Mouse (Mus musculus) limb, embryonic 12.5 days (tissue): Measurements from ENCODE around the gene Cdc42. TPM values are rescaled to one million over a fixed set of nuclear protein-coding genes. Genes with fewer than 3 reads are reported as not detected.

Source experiments
- ATAC-seq: fragments of 200-750 bp; cut with Nextera tagmentation; 2 replicates; pipeline ENCODE4 v1.8.0; 2017; ENCODE audit warnings: low read depth, moderate TSS enrichment; ENCODE audit not compliant: insufficient number of reproducible peaks, insufficient read depth, low FRiP score, low TSS enrichment
- H3K27ac ChIP-seq: fragments of 300-500 bp; sonication (generic); 2 replicates; pipeline ENCODE4 v1.5.1; 2016; ENCODE audit warnings: mild to moderate bottlenecking, moderate library complexity
- H3K27me3 ChIP-seq: fragments of 300-500 bp; sonication (generic); 2 replicates; pipeline ENCODE4 v1.6.1; 2016; ENCODE audit warnings: mild to moderate bottlenecking, moderate library complexity
- H3K36me3 ChIP-seq: fragments of 300-500 bp; sonication (generic); 2 replicates; pipeline ENCODE4 v1.6.1; 2016; ENCODE audit warnings: mild to moderate bottlenecking, moderate library complexity
- H3K4me1 ChIP-seq: fragments of 300-500 bp; sonication (generic); replicated peaks from 2 replicates; pipeline ENCODE4 v1.6.1; 2016
- H3K4me2 ChIP-seq: fragments of 300-500 bp; sonication (generic); 2 replicates; pipeline ENCODE4 v1.6.1; 2016; ENCODE audit warnings: mild to moderate bottlenecking, moderate library complexity
- H3K4me3 ChIP-seq: fragments of 300-500 bp; sonication (generic); replicated peaks from 2 replicates; pipeline ENCODE4 v1.5.1; 2016; ENCODE audit warnings: mild to moderate bottlenecking
- H3K9ac ChIP-seq: fragments of 300-500 bp; sonication (generic); replicated peaks from 2 replicates; pipeline ENCODE4 v1.6.1; 2016; ENCODE audit warnings: mild to moderate bottlenecking, moderate library complexity
- H3K9me3 ChIP-seq: fragments of 300-500 bp; sonication (generic); 2 replicates; pipeline ENCODE4 v1.6.1; 2016; ENCODE audit warnings: mild to moderate bottlenecking, moderate library complexity
- WGBS: fragments of 180-500 bp; shearing (Covaris S2); methylation state at CpG from one replicate; pipeline ENCODE4 v1.1.7; 2016; 5-methylcytosine and 5-hydroxymethylcytosine counted together
- polyA plus RNA-seq: library from polyadenylated mRNA; unstranded; fragments of >200 nt; fragmentation: Nextera tagmentation; extraction: Ambion mirVana; gene quantifications from 2 replicates; pipeline ENCODE4 v1.2.1, GENCODE M21; 2016

Gene Cdc42
- polyA plus RNA-seq, 1 experiment from 2014 or later, result 589 TPM

DNA sequence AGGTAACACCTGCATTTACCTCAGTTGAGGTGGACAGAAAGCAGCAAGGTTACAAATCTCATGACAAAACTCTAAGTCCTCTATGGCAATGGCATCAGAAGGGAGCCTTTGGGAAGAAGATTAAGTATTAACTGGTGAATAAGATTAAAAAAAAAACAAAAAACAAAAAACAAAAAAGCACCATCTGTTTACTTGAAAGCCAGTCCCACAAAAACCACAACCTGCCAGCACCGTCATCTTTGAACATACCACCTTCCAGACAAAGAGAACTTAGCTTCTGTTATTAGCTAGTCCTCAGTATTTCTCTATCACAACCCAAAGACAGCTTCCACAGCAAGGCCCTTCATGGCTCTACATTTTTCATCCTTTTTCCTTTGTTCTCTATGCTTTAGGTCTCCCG, 12.4 kb downstream of the Cdc42 start:
- ATAC-seq, result no peak
- Histone ChIP-seq H3K36me3 (peaks cover 29% of the 10 kb centered on the region; the same call in 1 of the 2 replicates), H3K4me1 (no peaks in the 10 kb centered on the region), H3K9ac (no peak overlapping the region), H3K4me2 (no peak overlapping the region), H3K27ac (no peak overlapping the region), H3K9me3 (no peaks in the 10 kb centered on the region), H3K27me3 (no peaks in the 10 kb centered on the region), H3K4me3 (no peak overlapping the region)
- WGBS, result 87% methylated on average over 2 of the region's 2 CpGs

DNA sequence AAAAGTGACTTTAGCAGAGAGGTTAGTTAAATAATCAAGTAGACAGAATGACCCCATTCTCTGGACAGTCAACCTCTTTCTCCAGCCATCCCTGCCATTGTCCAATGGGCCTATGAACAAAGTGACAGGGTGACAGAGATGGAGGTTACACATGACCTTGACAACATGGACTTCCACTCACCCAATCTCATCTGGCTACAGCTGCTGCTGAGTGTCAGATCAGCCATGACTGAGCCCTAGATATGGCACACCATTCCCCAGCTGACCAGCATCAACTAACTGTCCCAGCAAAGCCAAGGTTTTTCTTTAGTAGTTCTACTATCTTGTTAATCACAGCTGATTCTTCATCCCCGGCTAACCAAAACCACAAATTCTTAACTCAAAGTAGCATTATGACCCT, 14.7 kb downstream of the Cdc42 start:
- WGBS, result 95% methylated on average over 1 of the region's 1 CpGs
- Histone ChIP-seq H3K27ac (no peak overlapping the region), H3K36me3 (peaks cover 29% of the 10 kb centered on the region; the same call in 1 of the 2 replicates)

DNA sequence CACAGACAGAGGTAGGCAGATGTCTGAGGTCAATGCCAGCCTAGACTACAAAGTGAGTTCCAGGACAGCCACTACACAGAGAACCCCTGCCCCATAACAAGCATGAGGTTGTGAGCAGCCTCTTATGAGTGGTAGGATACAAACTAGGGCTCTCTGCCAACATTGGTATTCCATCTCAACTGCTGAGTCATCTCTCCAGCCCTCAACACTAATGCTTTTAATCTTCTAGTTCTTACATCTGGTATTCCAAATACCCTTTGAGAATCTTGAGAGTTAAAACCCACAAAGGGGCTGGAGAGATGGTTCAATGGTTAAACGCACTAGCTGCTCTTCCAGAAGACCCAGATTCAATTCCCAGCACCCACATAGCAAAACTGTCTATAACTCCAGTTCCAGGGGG, 18.1 kb downstream of the Cdc42 start:
- no peak overlapping the region for H3K4me3 ChIP-seq
- no peak for ATAC-seq
- H3K9me3 ChIP-seq, result no peaks in the 10 kb centered on the region
- H3K27ac ChIP-seq, result no peak overlapping the region
- H3K9ac ChIP-seq, result no peak overlapping the region
- 86% methylated on average over 1 of the region's 1 CpGs for WGBS
- H3K36me3 ChIP-seq, result peaks cover 19% of the 10 kb centered on the region
- peaks cover 14% of the 10 kb centered on the region for H3K4me1 ChIP-seq
- H3K27me3 ChIP-seq, result no peaks in the 10 kb centered on the region
- no peak overlapping the region for H3K4me2 ChIP-seq

More for the DNA sequence above, 14.7 kb downstream of the Cdc42 start:
- Histone ChIP-seq H3K4me1 (peaks cover 14% of the 10 kb centered on the region), H3K4me3 (no peak overlapping the region), H3K4me2 (no peak overlapping the region), H3K9ac (no peak overlapping the region), H3K9me3 (no peaks in the 10 kb centered on the region), H3K27me3 (no peaks in the 10 kb centered on the region)
- no peak for ATAC-seq

DNA sequence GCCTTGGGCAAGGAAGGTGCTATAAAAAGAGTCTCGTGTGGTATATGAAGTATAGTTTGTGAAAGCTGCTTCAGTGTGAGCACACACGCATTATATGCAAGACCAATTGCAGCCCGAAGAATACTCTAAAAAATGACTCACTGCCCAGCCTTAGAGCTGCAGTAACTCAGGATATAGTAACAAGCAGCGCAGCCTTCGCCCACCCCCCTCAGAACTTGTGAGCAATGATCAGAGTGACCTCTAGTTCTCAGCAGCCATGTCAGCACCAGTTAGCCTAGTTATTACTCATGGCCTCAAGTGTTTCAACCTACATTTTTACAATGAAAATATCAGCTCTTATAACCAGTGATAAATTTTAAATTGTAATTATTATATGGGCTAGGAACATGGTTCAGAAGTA, 21.1 kb downstream of the Cdc42 start:
- peaks cover 45% of the 10 kb centered on the region for H3K36me3 ChIP-seq
- WGBS, result 92% methylated on average over 5 of the region's 5 CpGs
- no peak for ATAC-seq

DNA sequence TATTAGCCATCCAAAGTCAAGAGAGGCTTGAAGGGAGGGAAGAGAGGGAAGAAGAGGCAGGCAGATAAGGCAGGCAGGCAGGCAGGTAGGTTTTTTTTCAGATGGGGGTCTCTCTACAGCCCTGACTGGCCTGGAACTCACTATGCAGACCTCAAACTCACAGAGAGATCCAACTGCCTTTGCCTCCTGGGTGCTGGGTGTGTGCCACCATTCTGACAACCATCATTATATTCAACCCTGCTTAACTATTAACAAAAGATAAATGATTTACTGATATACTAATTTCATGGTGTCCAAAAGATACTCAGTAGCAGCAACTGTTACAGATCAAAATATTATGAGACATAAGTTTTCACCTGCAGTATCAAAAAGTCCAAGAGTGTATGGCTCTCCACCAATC, 25.5 kb downstream of the Cdc42 start:
- Histone ChIP-seq H3K9me3 (no peaks in the 10 kb centered on the region), H3K4me2 (no peak overlapping the region), H3K9ac (no peak overlapping the region), H3K4me3 (no peak overlapping the region), H3K4me1 (no peaks in the 10 kb centered on the region), H3K27ac (no peak overlapping the region), H3K36me3 (peaks cover 78% of the 10 kb centered on the region), H3K27me3 (no peaks in the 10 kb centered on the region)
- no peak for ATAC-seq

More for the DNA sequence above, 21.1 kb downstream of the Cdc42 start:
- Histone ChIP-seq H3K4me1 (peaks cover 14% of the 10 kb centered on the region), H3K9me3 (no peaks in the 10 kb centered on the region), H3K27ac (no peak overlapping the region), H3K27me3 (no peaks in the 10 kb centered on the region), H3K9ac (no peak overlapping the region), H3K4me3 (no peak overlapping the region), H3K4me2 (no peak overlapping the region)

DNA sequence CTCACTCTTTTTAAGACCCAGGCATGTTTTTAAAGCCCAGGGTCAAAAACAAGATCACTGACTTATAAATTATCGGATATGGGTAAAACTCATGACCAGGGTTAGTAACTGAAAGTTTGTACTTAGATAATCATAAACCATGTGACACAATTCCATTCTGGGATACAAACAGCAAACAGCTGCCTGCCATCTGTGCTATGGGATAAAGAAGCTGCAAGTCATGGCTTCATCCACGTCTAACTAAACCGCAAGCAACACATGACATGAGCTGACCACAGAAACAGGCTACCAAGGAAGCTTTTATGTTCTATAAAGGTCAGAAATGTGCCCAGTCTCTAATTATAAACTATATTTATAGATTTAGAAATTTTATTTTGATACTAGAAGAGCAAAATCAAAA, 31.0 kb downstream of the Cdc42 start:
- H3K27me3 ChIP-seq, result no peaks in the 10 kb centered on the region
- no peak overlapping the region for H3K4me3 ChIP-seq
- H3K4me1 ChIP-seq, result no peaks in the 10 kb centered on the region
- no peak for ATAC-seq
- H3K9ac ChIP-seq, result no peak overlapping the region
- WGBS, result 81% methylated on average over 3 of the region's 3 CpGs
- H3K36me3 ChIP-seq, result peaks cover 71% of the 10 kb centered on the region
- no peak overlapping the region for H3K27ac ChIP-seq
- H3K4me2 ChIP-seq, result no peak overlapping the region
- no peaks in the 10 kb centered on the region for H3K9me3 ChIP-seq

DNA sequence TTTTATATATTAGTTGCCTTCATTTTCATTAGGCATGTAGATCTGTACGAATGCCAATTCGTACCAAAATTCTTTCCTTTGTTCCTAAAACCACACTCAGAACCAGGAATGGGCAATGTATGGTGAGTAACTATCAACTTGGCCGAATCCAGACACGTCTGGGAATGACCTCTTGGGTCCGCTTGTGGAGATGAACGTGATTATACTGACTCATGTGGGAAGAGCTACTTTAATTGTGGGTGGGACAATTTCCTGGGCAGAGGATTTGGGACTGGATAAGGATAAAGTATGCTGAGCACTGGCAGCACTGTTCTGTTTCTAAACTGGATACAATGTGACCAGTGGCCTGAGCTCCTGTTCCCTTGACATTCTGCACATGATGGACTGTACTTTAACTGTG, 32.6 kb downstream of the Cdc42 start:
- H3K4me3 ChIP-seq, result no peak overlapping the region
- ATAC-seq, result no peak
- no peak overlapping the region for H3K9ac ChIP-seq
- H3K9me3 ChIP-seq, result no peaks in the 10 kb centered on the region
- WGBS, result 86% methylated on average over 6 of the region's 6 CpGs
- no peak overlapping the region for H3K4me2 ChIP-seq
- H3K27ac ChIP-seq, result no peak overlapping the region
- H3K36me3 ChIP-seq, result peaks cover 77% of the 10 kb centered on the region
- H3K27me3 ChIP-seq, result no peaks in the 10 kb centered on the region
- H3K4me1 ChIP-seq, result no peaks in the 10 kb centered on the region

DNA sequence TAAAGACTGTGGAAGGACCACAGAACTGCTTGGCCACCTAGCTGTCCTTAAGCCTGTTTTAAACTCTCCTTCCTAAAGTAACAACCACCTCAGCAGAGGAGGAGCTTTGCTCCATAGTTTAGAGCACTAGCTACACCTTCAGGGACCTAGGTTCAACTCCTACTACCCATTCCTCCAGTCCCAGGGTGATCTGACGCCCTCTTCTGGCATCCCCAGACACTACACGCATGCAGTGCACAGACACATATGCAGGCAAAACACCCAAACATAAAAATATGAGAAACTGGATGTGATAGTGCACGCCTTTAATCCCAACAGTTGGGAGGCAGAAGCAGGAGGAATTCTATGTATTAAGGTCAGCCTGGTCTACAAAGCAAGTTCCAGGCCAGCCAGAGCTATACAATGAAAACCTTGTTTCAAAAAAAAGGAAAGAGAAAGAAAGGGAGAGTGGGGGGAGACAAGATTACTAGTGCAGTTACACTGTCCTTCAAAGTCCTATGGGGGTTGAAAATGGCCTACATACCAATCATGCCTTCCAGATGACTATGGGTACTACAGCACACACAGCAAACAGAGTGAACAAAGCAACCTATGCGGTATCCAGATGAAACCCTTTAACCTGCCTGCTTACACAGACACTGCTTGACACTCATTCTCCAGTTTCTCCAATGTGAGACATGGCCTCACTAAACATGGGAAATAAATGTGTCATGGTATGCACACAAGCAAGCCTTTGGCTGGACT, 41.3 kb downstream of the Cdc42 start:
- Histone ChIP-seq H3K36me3 (peaks cover 62% of the 10 kb centered on the region), H3K27ac (no peak overlapping the region), H3K4me2 (no peak overlapping the region)

DNA sequence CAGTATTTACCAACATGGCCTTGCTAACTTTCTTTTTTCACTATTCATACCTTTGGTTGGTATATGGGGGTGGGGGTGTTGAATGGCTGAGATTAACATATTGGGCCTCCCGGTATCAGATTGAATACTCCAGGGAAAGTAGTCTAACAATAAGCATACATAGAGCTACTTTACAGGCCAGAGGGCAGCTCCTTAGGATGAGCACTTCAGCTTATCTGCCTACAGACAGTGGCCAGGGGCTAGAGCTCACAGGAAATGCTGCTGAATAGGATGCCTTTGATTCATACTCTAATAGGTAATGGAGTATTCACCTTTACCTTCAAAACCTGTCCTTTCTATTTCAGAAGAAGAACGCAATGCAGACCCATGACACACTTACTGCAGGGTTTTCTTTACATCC, 42.5 kb downstream of the Cdc42 start:
- ATAC-seq, result no peak
- no peaks in the 10 kb centered on the region for H3K9me3 ChIP-seq
- 85% methylated on average over 2 of the region's 2 CpGs for WGBS
- no peaks in the 10 kb centered on the region; the same call in 1 of the 2 replicates for H3K4me1 ChIP-seq
- H3K4me3 ChIP-seq, result no peak overlapping the region
- no peak overlapping the region for H3K27ac ChIP-seq
- no peak overlapping the region for H3K9ac ChIP-seq
- no peaks in the 10 kb centered on the region for H3K27me3 ChIP-seq
- no peak overlapping the region for H3K4me2 ChIP-seq
- H3K36me3 ChIP-seq, result peaks cover 60% of the 10 kb centered on the region

More for the DNA sequence above, 41.3 kb downstream of the Cdc42 start:
- H3K27me3 ChIP-seq, result no peaks in the 10 kb centered on the region
- H3K9ac ChIP-seq, result no peak overlapping the region
- H3K9me3 ChIP-seq, result no peaks in the 10 kb centered on the region
- no peaks in the 10 kb centered on the region; the same call in 1 of the 2 replicates for H3K4me1 ChIP-seq
- 87% methylated on average over 4 of the region's 4 CpGs for WGBS
- H3K4me3 ChIP-seq, result no peak overlapping the region
- ATAC-seq, result no peak

DNA sequence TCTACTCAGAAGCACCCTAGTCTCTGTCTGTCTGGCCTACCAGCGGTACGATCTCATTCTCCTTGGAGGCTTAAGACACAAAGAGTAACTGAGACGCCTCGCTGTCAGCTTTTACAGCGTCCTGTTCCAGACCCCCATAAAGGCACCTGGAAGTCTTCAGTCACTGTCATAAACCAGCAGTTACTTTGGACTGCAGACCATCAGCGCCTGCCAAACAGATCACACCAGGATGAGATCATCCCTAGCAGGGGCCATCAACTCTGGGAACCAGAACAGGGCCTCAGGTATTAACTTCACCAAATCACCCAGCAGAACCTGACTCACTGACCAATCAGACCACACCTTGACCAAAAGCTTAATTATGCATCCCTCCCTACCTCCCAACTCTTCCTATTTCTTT, 43.0 kb downstream of the Cdc42 start:
- WGBS, result 22% methylated on average over 6 of the region's 6 CpGs

DNA sequence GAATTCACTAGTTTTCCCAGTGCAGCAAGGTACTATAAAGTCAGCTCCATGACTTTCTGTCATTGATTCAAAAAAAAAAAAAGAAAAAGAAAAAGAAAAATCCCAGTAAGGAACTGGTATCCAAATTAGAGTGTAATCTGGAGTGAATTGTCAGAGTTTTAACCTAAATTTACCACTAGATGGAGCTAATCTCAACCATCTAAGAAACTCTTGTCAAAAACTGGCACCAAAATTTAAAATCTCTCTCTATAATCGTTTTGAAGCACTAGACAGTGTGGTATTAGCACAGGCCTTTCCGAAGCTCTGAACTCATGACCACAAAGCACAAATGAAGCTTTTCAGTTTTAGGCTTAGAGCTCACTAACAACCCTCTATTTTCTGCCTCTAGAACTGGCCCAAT, 44.0 kb downstream of the Cdc42 start:
- H3K27me3 ChIP-seq, result no peaks in the 10 kb centered on the region
- no peak overlapping the region for H3K4me2 ChIP-seq
- H3K4me1 ChIP-seq, result no peaks in the 10 kb centered on the region; the same call in 1 of the 2 replicates
- no peak overlapping the region for H3K27ac ChIP-seq
- WGBS, result 51% methylated on average over 2 of the region's 2 CpGs
- no peak overlapping the region for H3K9ac ChIP-seq
- no peaks in the 10 kb centered on the region for H3K9me3 ChIP-seq
- peaks cover 44% of the 10 kb centered on the region for H3K36me3 ChIP-seq
- H3K4me3 ChIP-seq, result no peak overlapping the region
- no peak for ATAC-seq

More for the DNA sequence above, 43.0 kb downstream of the Cdc42 start:
- no peak overlapping the region for H3K9ac ChIP-seq
- H3K27me3 ChIP-seq, result no peaks in the 10 kb centered on the region
- no peaks in the 10 kb centered on the region for H3K9me3 ChIP-seq
- ATAC-seq, result no peak
- no peak overlapping the region for H3K4me2 ChIP-seq
- H3K36me3 ChIP-seq, result peaks cover 55% of the 10 kb centered on the region
- 0 out of 2 replicates have a peak overlapping the region, but pooled peaks have one; percentile 35 for H3K27ac ChIP-seq
- H3K4me1 ChIP-seq, result no peaks in the 10 kb centered on the region; the same call in 1 of the 2 replicates
- no peak overlapping the region for H3K4me3 ChIP-seq

DNA sequence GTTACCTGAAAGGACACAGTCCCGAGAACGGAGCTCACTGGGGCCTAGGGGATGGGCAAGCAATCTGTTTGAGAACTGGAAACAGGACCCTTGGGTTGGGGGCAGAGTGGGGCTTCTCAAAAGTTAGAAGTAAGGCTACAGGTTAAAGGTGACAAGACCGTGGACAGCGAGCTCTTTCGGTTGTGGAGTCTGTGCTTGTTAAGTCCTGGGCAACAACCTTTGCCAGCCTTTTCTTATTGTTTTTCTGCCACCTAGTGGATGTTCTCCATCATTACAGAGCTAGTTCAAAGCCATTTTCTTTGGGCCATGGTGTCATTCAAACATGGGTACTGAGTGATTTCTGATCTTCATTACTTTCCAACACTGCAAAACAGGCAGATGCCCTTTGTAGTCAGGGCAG, 49.1 kb downstream of the Cdc42 start:
- Histone ChIP-seq H3K4me2 (no peak overlapping the region), H3K36me3 (peaks cover 15% of the 10 kb centered on the region; the same call in 1 of the 2 replicates), H3K9ac (no peak overlapping the region), H3K27me3 (no peaks in the 10 kb centered on the region), H3K4me1 (peaks cover 11% of the 10 kb centered on the region), H3K4me3 (no peak overlapping the region), H3K27ac (no peak overlapping the region), H3K9me3 (no peaks in the 10 kb centered on the region)
- ATAC-seq, result no peak
- 56% methylated on average over 5 of the region's 5 CpGs for WGBS
